Mouse (Mus musculus): Measurements from ENCODE around the gene Mtmr6.

Mtmr6 gene

GRCm38 (mm10) chr14:60264990-60265876 is at the start of gene Mtmr6:
Gene Mtmr6 (plus strand): TSS chr14:60265228.
- DNase-seq (ENCODE audit: low read depth, low spot score) = peak; percentile 99

GRCm38 (mm10) chr14:60216125-60216524 is 48.9 kb upstream of the Mtmr6 start:
- DNase-seq (ENCODE audit: low read depth, low spot score) = no peak

- DNase-seq (ENCODE audit: low read depth, low spot score) = no peak
These were observed 47.4 kb upstream of the Mtmr6 start for GRCm38 (mm10) chr14:60217616-60218015.

- peak; percentile 16 for DNase-seq (ENCODE audit: low read depth, low spot score)
These were observed 45.1 kb upstream of the Mtmr6 start for GRCm38 (mm10) chr14:60219886-60220285.

- DNase-seq (ENCODE audit: low read depth, low spot score) = no peak
These were observed 26.5 kb upstream of the Mtmr6 start for GRCm38 (mm10) chr14:60238551-60238950.

- no peak for DNase-seq (ENCODE audit: low read depth, low spot score)
These were observed 14.7 kb upstream of the Mtmr6 start for GRCm38 (mm10) chr14:60250366-60250765.

GRCm38 (mm10) chr14:60250879-60251278 is 14.1 kb upstream of the Mtmr6 start:
- DNase-seq (ENCODE audit: low read depth, low spot score) = no peak

GRCm38 (mm10) chr14:60251281-60252003 is 13.6 kb upstream of the Mtmr6 start, which contains the start of the genes Nupl1 and Gm49336:
Gene Nupl1 (minus strand): TSS chr14:60251431.
Gene Gm49336 (minus strand): TSS chr14:60251507.
- DNase-seq (ENCODE audit: low read depth, low spot score) = peak; percentile 99

GRCm38 (mm10) chr14:60252004-60253000 is 12.7 kb upstream of the Mtmr6 start:
- no peak for DNase-seq (ENCODE audit: low read depth, low spot score)

GRCm38 (mm10) chr14:60253466-60253865 is 11.6 kb upstream of the Mtmr6 start:
- no peak for DNase-seq (ENCODE audit: low read depth, low spot score)

GRCm38 (mm10) chr14:60254774-60255173 is 10.3 kb upstream of the Mtmr6 start:
- DNase-seq (ENCODE audit: low read depth, low spot score) = no peak

GRCm38 (mm10) chr14:60256356-60256755 is 8.7 kb upstream of the Mtmr6 start:
- DNase-seq (ENCODE audit: low read depth, low spot score) = no peak

- DNase-seq (ENCODE audit: low read depth, low spot score) = no peak
These were observed 7.9 kb upstream of the Mtmr6 start for GRCm38 (mm10) chr14:60257101-60257500.

GRCm38 (mm10) chr14:60257851-60258250 is 7.2 kb upstream of the Mtmr6 start:
- DNase-seq (ENCODE audit: low read depth, low spot score) = no peak

- no peak for DNase-seq (ENCODE audit: low read depth, low spot score)
These were observed 2.7 kb upstream of the Mtmr6 start for GRCm38 (mm10) chr14:60262316-60262715.

GRCm38 (mm10) chr14:60269333-60269732 is 4.3 kb downstream of the Mtmr6 start:
- DNase-seq (ENCODE audit: low read depth, low spot score) = no peak

GRCm38 (mm10) chr14:60273346-60273745 is 8.3 kb downstream of the Mtmr6 start:
- DNase-seq (ENCODE audit: low read depth, low spot score) = no peak

- DNase-seq (ENCODE audit: low read depth, low spot score) = no peak
These were observed 10.6 kb downstream of the Mtmr6 start for GRCm38 (mm10) chr14:60275301-60276276.

- no peak for DNase-seq (ENCODE audit: low read depth, low spot score)
These were observed 21.3 kb downstream of the Mtmr6 start for GRCm38 (mm10) chr14:60286194-60286863.

- no peak for DNase-seq (ENCODE audit: low read depth, low spot score)
These were observed 25.3 kb downstream of the Mtmr6 start for GRCm38 (mm10) chr14:60290363-60290762.

Measured in telencephalon, adult 2 months (tissue).